Mouse (Mus musculus): ENCODE measurements around the gene Aktip.

The Aktip gene

DNA sequence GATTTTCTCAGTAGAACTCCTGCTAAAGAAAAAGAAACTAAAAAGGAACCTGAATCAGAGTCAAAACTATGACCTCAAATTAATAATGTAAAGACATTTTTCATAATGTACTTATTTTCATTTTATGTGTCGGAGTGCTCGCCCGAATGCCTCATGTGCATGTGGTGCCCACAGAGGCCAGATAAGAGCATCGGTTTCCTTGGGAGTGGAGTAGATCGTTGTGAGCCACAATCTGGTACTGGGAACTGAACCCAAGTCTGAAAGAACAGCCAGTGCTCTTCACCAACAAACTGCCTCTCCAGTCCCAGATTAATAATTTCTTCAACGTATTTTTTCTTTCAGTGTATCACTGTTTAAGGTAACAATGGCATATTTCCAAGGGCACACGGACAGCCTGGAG lies 24.5 kb upstream of the Aktip start:
- Histone ChIP-seq H3K36me3 (ENCODE audit: insufficient read depth, low read length) (no peaks in the 10 kb centered on the region), H3K27me3 (ENCODE audit: insufficient read depth, low read length) (no peaks in the 10 kb centered on the region), H3K4me1 (replicated peaks; ENCODE audit: low read depth, low read length) (no peaks in the 10 kb centered on the region), H3K4me3 (replicated peaks; ENCODE audit: low read length) (no peak overlapping the region), H3K9me3 (ENCODE audit: low read length) (no peaks in the 10 kb centered on the region)
- TF ChIP-seq NANOG (IDR thresholded peaks at IDR 0.05; ENCODE audit: borderline replicate concordance, low read length) (no peak), CTCF (conservative IDR thresholded peaks at IDR 0.05; ENCODE audit: low read length) (no peak), POU5F1 (IDR thresholded peaks at IDR 0.05; ENCODE audit: borderline replicate concordance, low read length) (no peak)

DNA sequence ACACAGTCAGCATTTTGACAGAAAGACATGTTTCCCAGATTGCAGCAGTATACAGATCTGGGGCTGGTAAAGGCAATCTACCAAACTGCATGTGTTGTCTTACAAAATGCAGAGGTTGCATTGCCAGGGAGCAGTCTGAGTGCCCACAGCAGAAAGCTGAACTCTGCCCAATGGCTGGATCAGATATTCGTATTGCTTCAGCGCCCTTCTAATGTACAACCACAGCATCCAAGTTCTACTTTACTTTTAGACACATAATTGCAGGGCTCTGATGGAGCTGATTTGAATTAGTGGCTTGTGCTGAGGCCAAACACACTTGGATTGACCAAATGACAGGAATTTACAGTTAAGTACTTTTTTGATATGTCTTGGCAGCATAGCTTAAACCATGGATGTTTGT lies 22.1 kb upstream of the Aktip start:
- Histone ChIP-seq H3K4me1 (replicated peaks; ENCODE audit: low read depth, low read length) (no peaks in the 10 kb centered on the region), H3K9me3 (ENCODE audit: low read length) (no peaks in the 10 kb centered on the region), H3K4me3 (replicated peaks; ENCODE audit: low read length) (no peak overlapping the region), H3K36me3 (ENCODE audit: insufficient read depth, low read length) (no peaks in the 10 kb centered on the region), H3K27me3 (ENCODE audit: insufficient read depth, low read length) (no peaks in the 10 kb centered on the region)
- TF ChIP-seq NANOG (IDR thresholded peaks at IDR 0.05; ENCODE audit: borderline replicate concordance, low read length), result no peak
- TF ChIP-seq CTCF (conservative IDR thresholded peaks at IDR 0.05; ENCODE audit: low read length), result no peak
- TF ChIP-seq POU5F1 (IDR thresholded peaks at IDR 0.05; ENCODE audit: borderline replicate concordance, low read length), result no peak

DNA sequence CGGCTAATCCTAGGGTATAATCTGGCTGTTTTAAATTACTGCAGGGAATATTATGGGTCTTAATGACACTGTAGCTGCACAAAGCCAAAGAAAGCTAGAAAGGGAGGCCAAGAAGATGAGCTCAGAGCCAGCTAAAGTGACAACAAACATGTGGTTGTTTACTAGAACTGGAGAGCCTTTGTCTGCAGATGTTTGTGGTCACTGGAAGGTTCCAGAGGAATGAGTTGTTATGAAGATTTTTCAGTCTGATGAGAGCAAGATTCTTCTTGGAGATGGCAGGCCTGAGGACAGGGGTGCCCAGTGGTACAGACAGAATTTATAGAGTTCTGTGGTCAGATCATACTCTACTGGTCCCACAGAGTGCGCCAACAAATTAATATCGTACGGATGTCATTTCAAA lies 18.5 kb upstream of the Aktip start:
- no peaks in the 10 kb centered on the region for H3K36me3 ChIP-seq (ENCODE audit: insufficient read depth, low read length)
- no peak overlapping the region for H3K4me3 ChIP-seq (replicated peaks; ENCODE audit: low read length)
- no peaks in the 10 kb centered on the region for H3K4me1 ChIP-seq (replicated peaks; ENCODE audit: low read depth, low read length)
- TF ChIP-seq POU5F1 (IDR thresholded peaks at IDR 0.05; ENCODE audit: borderline replicate concordance, low read length) (no peak), NANOG (IDR thresholded peaks at IDR 0.05; ENCODE audit: borderline replicate concordance, low read length) (no peak), CTCF (conservative IDR thresholded peaks at IDR 0.05; ENCODE audit: low read length) (no peak)
- H3K9me3 ChIP-seq (ENCODE audit: low read length), result no peaks in the 10 kb centered on the region
- no peaks in the 10 kb centered on the region for H3K27me3 ChIP-seq (ENCODE audit: insufficient read depth, low read length)

DNA sequence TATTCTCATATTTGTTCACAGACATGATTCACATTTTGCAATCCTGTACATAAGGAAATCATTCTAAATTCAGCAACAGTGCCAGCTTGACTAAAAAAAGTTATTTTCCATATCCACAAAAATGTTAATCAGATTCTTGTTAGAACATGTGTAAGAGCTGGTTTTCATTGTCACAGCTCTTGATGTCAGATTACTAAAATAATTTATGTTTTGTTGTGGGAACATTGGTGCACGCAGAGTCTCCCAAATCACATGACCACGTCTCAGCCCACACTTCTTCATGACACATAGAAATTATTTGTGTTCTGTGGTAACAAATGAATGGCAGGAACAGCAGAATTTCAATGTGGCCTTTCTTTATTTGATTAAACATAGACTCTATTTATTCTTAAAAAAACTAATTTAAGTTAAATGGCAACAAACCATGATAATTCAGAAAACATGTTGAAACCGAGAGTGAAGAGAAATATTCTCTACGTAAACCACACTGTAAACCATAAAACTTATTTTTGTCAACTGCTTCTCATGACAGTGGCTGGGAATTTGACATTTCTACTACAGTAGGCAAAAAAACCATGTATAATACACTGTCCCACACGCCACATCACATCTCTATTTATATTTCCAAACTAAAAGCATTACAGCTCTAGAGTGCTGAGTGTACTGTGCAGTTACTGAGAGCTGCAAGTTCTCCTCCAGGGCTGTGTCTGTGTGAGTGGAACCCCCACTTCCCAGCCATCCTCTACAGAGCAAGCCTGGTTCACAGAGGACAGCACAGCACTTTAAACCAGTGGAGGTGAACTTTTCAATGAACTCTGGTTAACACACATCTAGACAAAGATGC lies 17.5 kb upstream of the Aktip start:
- no peaks in the 10 kb centered on the region for H3K36me3 ChIP-seq (ENCODE audit: insufficient read depth, low read length)
- no peaks in the 10 kb centered on the region for H3K27me3 ChIP-seq (ENCODE audit: insufficient read depth, low read length)
- H3K9me3 ChIP-seq (ENCODE audit: low read length), result no peaks in the 10 kb centered on the region
- H3K4me3 ChIP-seq (replicated peaks; ENCODE audit: low read length), result no peak overlapping the region
- H3K4me1 ChIP-seq (replicated peaks; ENCODE audit: low read depth, low read length), result no peaks in the 10 kb centered on the region
- TF ChIP-seq NANOG (IDR thresholded peaks at IDR 0.05; ENCODE audit: borderline replicate concordance, low read length), result no peak
- no peak for TF ChIP-seq POU5F1 (IDR thresholded peaks at IDR 0.05; ENCODE audit: borderline replicate concordance, low read length)
- no peak for TF ChIP-seq CTCF (conservative IDR thresholded peaks at IDR 0.05; ENCODE audit: low read length)

DNA sequence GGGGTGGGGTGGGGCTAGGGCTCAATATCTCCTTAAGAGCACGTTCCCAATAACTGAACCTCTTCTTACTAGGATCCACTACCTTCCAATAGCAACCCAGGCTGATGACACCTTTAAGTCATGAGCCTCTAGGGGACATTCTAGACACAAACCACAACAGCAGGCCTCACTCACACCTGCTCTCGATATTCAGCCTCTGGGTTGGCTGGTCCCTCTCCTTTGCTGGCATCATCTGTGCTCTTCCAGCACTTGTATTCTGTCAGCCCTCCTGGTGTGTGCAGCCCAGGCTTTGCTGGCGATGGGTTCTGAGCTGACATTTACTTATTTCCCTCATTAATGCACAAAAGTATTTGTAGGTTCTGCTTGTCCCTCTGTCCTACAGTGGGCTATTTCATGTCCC lies 14.5 kb upstream of the Aktip start:
- Histone ChIP-seq H3K4me3 (replicated peaks; ENCODE audit: low read length) (no peak overlapping the region), H3K4me1 (replicated peaks; ENCODE audit: low read depth, low read length) (no peaks in the 10 kb centered on the region), H3K36me3 (ENCODE audit: insufficient read depth, low read length) (no peaks in the 10 kb centered on the region), H3K9me3 (ENCODE audit: low read length) (no peaks in the 10 kb centered on the region), H3K27me3 (ENCODE audit: insufficient read depth, low read length) (no peaks in the 10 kb centered on the region)
- no peak for TF ChIP-seq NANOG (IDR thresholded peaks at IDR 0.05; ENCODE audit: borderline replicate concordance, low read length)
- no peak for TF ChIP-seq POU5F1 (IDR thresholded peaks at IDR 0.05; ENCODE audit: borderline replicate concordance, low read length)
- TF ChIP-seq CTCF (conservative IDR thresholded peaks at IDR 0.05; ENCODE audit: low read length), result no peak

DNA sequence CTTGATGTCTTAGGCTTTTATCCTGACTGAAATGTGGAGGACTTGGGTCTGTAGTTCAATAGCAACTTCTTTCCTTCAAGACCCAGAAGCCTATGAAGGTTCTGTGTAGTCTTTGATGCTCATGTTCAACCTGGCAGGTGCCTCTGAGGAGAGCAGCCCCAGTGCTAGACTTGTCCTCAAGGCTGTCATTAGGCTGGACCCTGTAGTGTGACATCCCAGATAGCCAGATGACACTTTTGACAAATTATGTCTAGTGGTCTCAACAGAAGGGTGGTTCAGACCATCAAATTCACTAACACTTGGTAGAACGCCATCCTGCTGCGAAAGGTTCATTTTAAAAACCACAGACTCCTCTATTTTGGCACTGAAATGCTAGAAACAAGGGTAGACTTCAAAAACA lies 13.2 kb upstream of the Aktip start:
- no peak for TF ChIP-seq POU5F1 (IDR thresholded peaks at IDR 0.05; ENCODE audit: borderline replicate concordance, low read length)
- TF ChIP-seq NANOG (IDR thresholded peaks at IDR 0.05; ENCODE audit: borderline replicate concordance, low read length), result no peak
- no peak for TF ChIP-seq CTCF (conservative IDR thresholded peaks at IDR 0.05; ENCODE audit: low read length)
- Histone ChIP-seq H3K4me3 (replicated peaks; ENCODE audit: low read length) (no peak overlapping the region), H3K4me1 (replicated peaks; ENCODE audit: low read depth, low read length) (no peaks in the 10 kb centered on the region), H3K27me3 (ENCODE audit: insufficient read depth, low read length) (no peaks in the 10 kb centered on the region), H3K9me3 (ENCODE audit: low read length) (no peaks in the 10 kb centered on the region), H3K36me3 (ENCODE audit: insufficient read depth, low read length) (no peaks in the 10 kb centered on the region)

DNA sequence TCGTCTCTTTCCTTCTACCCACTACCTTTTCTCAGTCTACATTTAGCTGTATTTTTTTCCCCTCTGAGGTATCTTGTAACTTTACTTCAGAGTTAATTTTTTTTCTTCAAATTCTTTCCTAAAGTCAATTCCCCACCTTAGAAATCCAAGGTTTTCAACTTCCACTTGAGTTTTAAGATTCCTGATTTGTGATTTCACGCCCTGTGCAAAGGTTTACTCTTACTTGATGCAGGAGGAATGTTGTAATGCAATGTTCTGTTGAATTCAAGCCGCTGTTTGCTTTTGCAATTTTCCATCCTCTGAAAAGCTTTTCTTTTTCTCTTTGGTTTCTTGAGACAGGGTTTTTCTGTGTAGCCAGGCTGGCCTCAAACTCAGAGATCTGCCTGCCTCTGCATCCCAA lies 9.9 kb upstream of the Aktip start:
- H3K9me3 ChIP-seq (ENCODE audit: low read length), result no peaks in the 10 kb centered on the region
- H3K4me1 ChIP-seq (replicated peaks; ENCODE audit: low read depth, low read length), result no peaks in the 10 kb centered on the region
- H3K4me3 ChIP-seq (replicated peaks; ENCODE audit: low read length), result no peak overlapping the region
- no peak for TF ChIP-seq POU5F1 (IDR thresholded peaks at IDR 0.05; ENCODE audit: borderline replicate concordance, low read length)
- no peak for TF ChIP-seq NANOG (IDR thresholded peaks at IDR 0.05; ENCODE audit: borderline replicate concordance, low read length)
- TF ChIP-seq CTCF (conservative IDR thresholded peaks at IDR 0.05; ENCODE audit: low read length), result no peak
- H3K27me3 ChIP-seq (ENCODE audit: insufficient read depth, low read length), result no peaks in the 10 kb centered on the region
- H3K36me3 ChIP-seq (ENCODE audit: insufficient read depth, low read length), result no peaks in the 10 kb centered on the region

DNA sequence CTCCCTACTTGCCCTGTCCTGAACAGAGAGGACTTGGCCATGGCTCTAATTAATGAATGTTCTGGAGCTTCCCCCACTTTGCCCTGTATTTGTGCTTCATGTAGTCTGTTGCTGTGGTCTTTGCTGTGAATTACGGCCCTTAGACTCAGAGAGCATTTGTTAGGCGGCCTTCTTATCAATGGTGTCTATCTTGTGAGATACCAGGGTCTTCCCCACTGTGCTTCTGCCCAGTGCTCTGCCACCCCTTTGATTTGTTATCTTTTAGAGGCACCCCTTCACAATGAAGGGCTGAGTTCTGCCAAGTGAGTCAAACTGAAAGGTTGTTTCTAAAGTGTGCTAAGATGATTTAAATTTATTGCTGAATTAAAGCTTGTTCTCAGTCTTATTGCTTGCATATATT lies 7.9 kb upstream of the Aktip start:
- TF ChIP-seq CTCF (conservative IDR thresholded peaks at IDR 0.05; ENCODE audit: low read length) (no peak), POU5F1 (IDR thresholded peaks at IDR 0.05; ENCODE audit: borderline replicate concordance, low read length) (no peak), NANOG (IDR thresholded peaks at IDR 0.05; ENCODE audit: borderline replicate concordance, low read length) (no peak)
- H3K9me3 ChIP-seq (ENCODE audit: low read length), result no peaks in the 10 kb centered on the region
- H3K4me1 ChIP-seq (replicated peaks; ENCODE audit: low read depth, low read length), result no peaks in the 10 kb centered on the region
- no peaks in the 10 kb centered on the region for H3K36me3 ChIP-seq (ENCODE audit: insufficient read depth, low read length)
- H3K4me3 ChIP-seq (replicated peaks; ENCODE audit: low read length), result no peak overlapping the region
- no peaks in the 10 kb centered on the region for H3K27me3 ChIP-seq (ENCODE audit: insufficient read depth, low read length)

DNA sequence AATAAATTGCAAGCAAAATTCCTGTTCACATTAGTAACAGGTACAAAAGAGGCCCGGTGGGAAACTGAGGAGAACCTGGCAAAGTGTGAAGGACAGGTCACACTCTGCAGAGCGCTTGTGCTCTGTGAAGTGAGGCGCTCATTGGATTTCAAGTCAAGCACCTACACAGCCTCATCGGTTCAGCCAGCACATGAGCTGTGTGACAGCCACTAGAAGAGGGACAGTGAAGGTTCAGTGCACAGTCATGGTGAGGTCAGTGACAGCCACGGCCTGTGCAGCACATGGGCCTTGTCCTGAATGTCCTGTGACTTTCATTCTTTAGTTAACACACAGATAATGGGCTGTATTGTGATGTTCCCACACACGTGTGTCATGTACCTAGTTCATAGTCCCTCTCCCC lies 6.1 kb upstream of the Aktip start:
- no peaks in the 10 kb centered on the region for H3K4me1 ChIP-seq (replicated peaks; ENCODE audit: low read depth, low read length)
- no peaks in the 10 kb centered on the region for H3K27me3 ChIP-seq (ENCODE audit: insufficient read depth, low read length)
- no peaks in the 10 kb centered on the region for H3K9me3 ChIP-seq (ENCODE audit: low read length)
- no peak for TF ChIP-seq NANOG (IDR thresholded peaks at IDR 0.05; ENCODE audit: borderline replicate concordance, low read length)
- no peak for TF ChIP-seq CTCF (conservative IDR thresholded peaks at IDR 0.05; ENCODE audit: low read length)
- TF ChIP-seq POU5F1 (IDR thresholded peaks at IDR 0.05; ENCODE audit: borderline replicate concordance, low read length), result no peak
- no peaks in the 10 kb centered on the region for H3K36me3 ChIP-seq (ENCODE audit: insufficient read depth, low read length)
- no peak overlapping the region for H3K4me3 ChIP-seq (replicated peaks; ENCODE audit: low read length)
